Mouse (Mus musculus) ES-E14 (cell line): ENCODE data around the gene Car8. TPM values are rescaled to one million over a fixed set of nuclear protein-coding genes. Genes with fewer than 3 reads are reported as not detected.
"Not testable (repeated sequence)": the region's sequence is repeated elsewhere in the genome, so short reads cannot be mapped to it uniquely, and the experiment has no call there.

Experiments
- DNase-seq: peaks from one replicate; pipeline ENCODE4 v3.0.0-alpha.2; 2013; ENCODE audit warnings: low read depth, low spot score
- H3K27ac ChIP-seq: 2 replicates; pipeline ENCODE4 v1.5.1; 2012; ENCODE audit warnings: low read depth, mild to moderate bottlenecking, low read length, moderate library complexity, mixed read lengths; ENCODE audit not compliant: poor library complexity, insufficient read depth, severe bottlenecking
- H3K36me3 ChIP-seq: 2 replicates; pipeline ENCODE4 v1.6.1; 2012; ENCODE audit warnings: mild to moderate bottlenecking, low read length, moderate library complexity, mixed read lengths; ENCODE audit not compliant: control insufficient read depth, poor library complexity, insufficient read depth, severe bottlenecking
- H3K4me1 ChIP-seq, 2 experiments: fragments of 150-350 bp in 1 of 2; sonication (generic) in 1 of 2; 2 replicates each; pipeline ENCODE4 v1.6.1; 2012; ENCODE audit warnings: low read length in 2 of 2, mild to moderate bottlenecking in 1 of 2, mixed read lengths in 1 of 2; ENCODE audit not compliant: control insufficient read depth in 2 of 2, insufficient read depth in 2 of 2, poor library complexity in 1 of 2
- H3K4me3 ChIP-seq, 2 experiments: fragments of 150-350 bp in 1 of 2; sonication (generic) in 1 of 2; 2 replicates each; pipeline ENCODE4 v1.5.1; 2012; ENCODE audit warnings: low read length in 2 of 2, low read depth in 1 of 2, mild to moderate bottlenecking in 1 of 2, mixed read lengths in 1 of 2; ENCODE audit not compliant: insufficient read depth in 1 of 2, poor library complexity in 1 of 2, severe bottlenecking in 1 of 2
- H3K9ac ChIP-seq: 2 replicates; pipeline ENCODE4 v1.6.1; 2012; ENCODE audit warnings: low read depth, mild to moderate bottlenecking, low read length, mixed read lengths; ENCODE audit not compliant: poor library complexity, insufficient read depth, severe bottlenecking
- H3K9me3 ChIP-seq: fragments of 150-350 bp; sonication (generic); 2 replicates; pipeline ENCODE4 v1.6.1; 2012; ENCODE audit warnings: low read depth, mild to moderate bottlenecking, low read length; ENCODE audit not compliant: control insufficient read depth, insufficient read depth
- CHD2 ChIP-seq: IDR thresholded peaks from 2 replicates; pipeline ENCODE4 v1.6.1; 2014; ENCODE audit warnings: mild to moderate bottlenecking, low read depth, low read length, inconsistent platforms
- HCFC1 ChIP-seq: IDR thresholded peaks from 2 replicates; pipeline ENCODE4 v1.6.1; 2012; ENCODE audit warnings: low read length, inconsistent platforms, borderline replicate concordance; ENCODE audit not compliant: insufficient read depth
- MAFK ChIP-seq: IDR thresholded peaks from 2 replicates; pipeline ENCODE4 v1.6.1; 2014; ENCODE audit warnings: mild to moderate bottlenecking, low read depth, low read length, inconsistent platforms; ENCODE audit not compliant: insufficient read depth
- ZC3H11A ChIP-seq: IDR thresholded peaks from 2 replicates; pipeline ENCODE4 v1.6.1; 2012; ENCODE audit warnings: low read depth, mild to moderate bottlenecking, inconsistent platforms, low read length, borderline replicate concordance
- ZNF384 ChIP-seq: IDR thresholded peaks from 2 replicates; pipeline ENCODE4 v1.6.1; 2012; ENCODE audit warnings: low read depth, low read length, inconsistent platforms
- in situ Hi-C, 2 experiments: fragments of 600-800 bp; cut with MboI; formaldehyde crosslinking; loops; one replicate each; pipeline ENCODE4 v1.15.1; 2025; ENCODE audit warnings: low sequenced_read_pairs in 2 of 2, inconsistent platforms in 1 of 2; ENCODE audit not compliant: unreplicated experiment in 2 of 2
- total RNA-seq: library from RNA; depleted of rRNA; stranded (reverse); fragments of 300-350 nt; gene quantifications from 2 replicates; pipeline ENCODE4 v1.2.3, GENCODE M21; 2012

The Car8 gene
- total RNA-seq, 1 experiment: 0.67 TPM

- DNase-seq: no peak
- in situ Hi-C loops: no loop called here
- no peak overlapping the region for H3K9ac ChIP-seq
- H3K4me1 ChIP-seq: no peaks in the 10 kb centered on the region
- TF ChIP-seq MAFK (no peak), ZNF384 (no peak), CHD2 (no peak), HCFC1 (no peak), ZC3H11A (no peak)
- no peak overlapping the region for H3K27ac ChIP-seq
- H3K4me3 ChIP-seq: no peak overlapping the region
- no peaks in the 10 kb centered on the region for H3K36me3 ChIP-seq
- no peaks in the 10 kb centered on the region for H3K9me3 ChIP-seq
Observed at GRCm38 (mm10) chr4:8180576-8180975, 58.3 kb downstream of the Car8 start.

DNA sequence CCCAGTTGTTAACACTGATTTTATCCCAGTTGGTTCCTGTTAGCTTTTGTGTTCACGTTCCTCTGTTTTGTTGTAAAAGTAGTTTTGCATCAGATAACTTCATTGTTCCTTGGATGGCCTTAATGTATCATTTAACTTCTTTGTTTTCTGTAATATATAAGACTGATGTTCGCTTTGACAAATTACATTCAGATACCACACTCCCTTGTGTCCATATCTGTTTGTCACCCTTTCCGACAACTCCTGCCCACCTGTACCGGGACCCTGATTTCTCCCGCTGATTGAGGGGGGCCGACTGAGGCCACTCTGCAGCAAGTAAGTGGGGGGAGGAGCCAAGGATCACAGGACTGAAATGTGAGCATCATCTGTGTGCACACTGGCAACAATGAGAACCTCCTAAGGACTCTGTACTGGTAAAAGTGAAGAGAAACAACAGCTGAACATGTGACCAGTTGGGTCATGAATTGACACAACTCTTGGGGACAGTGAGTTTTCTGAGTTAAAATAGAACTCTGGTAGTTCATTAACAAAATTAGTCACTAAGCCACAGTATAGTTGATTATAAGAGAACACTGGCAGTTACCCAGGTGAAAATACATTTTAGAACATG lies 84.1 kb downstream of the Car8 start:
- Histone ChIP-seq H3K27ac (peak overlapping the region; percentile 61), H3K36me3 (no peaks in the 10 kb centered on the region), H3K4me1 (peaks cover 0 to 3% of the 10 kb centered on the region in 2 experiments; a peak in 1 of 4 replicates), H3K9ac (no peak overlapping the region), H3K9me3 (no peaks in the 10 kb centered on the region), H3K4me3 (no peak overlapping the region)
- in situ Hi-C loops: no loop called here
- peak; percentile 70 for DNase-seq
- no peak for TF ChIP-seq HCFC1
- TF ChIP-seq MAFK: no peak
- no peak for TF ChIP-seq ZC3H11A
- no peak for TF ChIP-seq ZNF384
- TF ChIP-seq CHD2: no peak

- H3K36me3 ChIP-seq, in situ Hi-C loops, H3K27ac ChIP-seq, H3K4me1 ChIP-seq, H3K9ac ChIP-seq, H3K9me3 ChIP-seq, H3K4me3 ChIP-seq: not testable (repeated sequence)
- peak; percentile 26 for DNase-seq
Observed at GRCm38 (mm10) chr4:8153926-8154325, 84.9 kb downstream of the Car8 start.

DNA sequence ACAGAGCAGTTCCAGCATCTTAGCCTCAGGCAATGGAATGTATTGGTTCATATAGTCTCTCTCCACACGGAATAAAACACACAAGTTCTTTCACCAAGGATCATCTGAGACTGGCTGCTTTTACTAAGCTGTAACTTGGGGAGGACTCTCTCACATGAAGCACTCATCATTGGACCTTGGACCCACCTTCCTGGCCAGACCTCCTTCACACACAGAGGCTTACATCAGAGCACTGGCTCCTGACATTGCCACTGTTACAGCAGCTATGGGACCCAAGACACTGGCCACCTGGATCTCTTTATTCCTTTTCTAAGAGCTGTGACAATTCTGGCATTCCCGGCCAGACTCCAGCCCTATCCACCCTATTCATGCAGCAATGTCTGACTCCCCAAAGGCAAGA lies 101.4 kb downstream of the Car8 start:
- Histone ChIP-seq H3K4me3 (no peak overlapping the region), H3K36me3 (no peaks in the 10 kb centered on the region), H3K9me3 (no peaks in the 10 kb centered on the region), H3K9ac (no peak overlapping the region), H3K4me1 (no peaks in the 10 kb centered on the region), H3K27ac (no peak overlapping the region)
- TF ChIP-seq HCFC1 (no peak), ZC3H11A (no peak), ZNF384 (no peak), CHD2 (no peak), MAFK (no peak)
- in situ Hi-C loops: no loop called here
- DNase-seq: no peak

DNA sequence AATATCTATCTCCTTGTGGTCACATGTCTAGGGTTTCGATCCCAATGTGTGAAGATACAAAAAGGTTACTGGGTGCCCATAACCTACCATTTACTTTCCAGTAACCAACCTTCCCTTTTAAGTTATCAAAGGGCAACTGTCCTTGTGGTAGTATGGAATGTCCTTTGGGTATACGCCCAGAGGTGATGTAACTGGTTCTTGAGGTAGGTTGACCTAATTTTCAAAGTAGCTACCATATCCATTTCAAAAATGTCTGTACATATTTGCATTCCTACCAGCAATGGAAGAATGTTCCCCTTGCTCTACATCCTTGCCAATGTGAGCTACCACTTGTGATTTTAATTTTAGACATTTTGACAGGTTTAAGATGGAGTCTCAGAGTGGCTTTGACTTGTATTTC lies 106.8 kb downstream of the Car8 start:
- in situ Hi-C loops: no loop called here
- H3K4me1 ChIP-seq: no peaks in the 10 kb centered on the region
- no peak overlapping the region for H3K9ac ChIP-seq
- no peaks in the 10 kb centered on the region for H3K36me3 ChIP-seq
- TF ChIP-seq ZC3H11A: no peak
- TF ChIP-seq ZNF384: no peak
- TF ChIP-seq HCFC1: no peak
- TF ChIP-seq MAFK: no peak
- TF ChIP-seq CHD2: no peak
- no peaks in the 10 kb centered on the region for H3K9me3 ChIP-seq
- H3K4me3 ChIP-seq: no peak overlapping the region
- DNase-seq: no peak
- no peak overlapping the region for H3K27ac ChIP-seq
